Mouse (Mus musculus) ovary, adult 18-20 months (tissue): ENCODE data around the gene Slc16a4.

Experiments used
- DNase-seq: peaks from one replicate; pipeline ENCODE4 v3.0.0; 2022; ENCODE audit warnings: low spot score, mixed read lengths

Slc16a4 gene

GRCm38 (mm10) chr3:107360341-107360740 is 69.3 kb downstream of the Slc16a4 start:
- no peak for DNase-seq
